Mouse (Mus musculus) MN1 (cell line): Measurements from ENCODE around the gene Nipsnap2.
"Not testable (repeated sequence)": the region's sequence is repeated elsewhere in the genome, so short reads cannot be mapped to it uniquely, and the experiment has no call there.

Experiments used
- DNase-seq: peaks from one replicate; pipeline ENCODE4 v3.0.0-alpha.2; 2016; ENCODE audit warnings: low spot score

Gene Nipsnap2

GRCm38 (mm10) chr5:129761865-129762540 lies 37.1 kb downstream of the Nipsnap2 start:
- no peak for DNase-seq

- DNase-seq: no peak
These were observed 45.8 kb downstream of the Nipsnap2 start for GRCm38 (mm10) chr5:129770443-129771355.

GRCm38 (mm10) chr5:129772433-129772832 lies 47.6 kb downstream of the Nipsnap2 start:
- no peak for DNase-seq

- DNase-seq: not testable (repeated sequence)
These were observed 48.5 kb downstream of the Nipsnap2 start for GRCm38 (mm10) chr5:129773330-129773729.

- no peak for DNase-seq
These were observed 49.8 kb downstream of the Nipsnap2 start for GRCm38 (mm10) chr5:129774661-129775060.

GRCm38 (mm10) chr5:129778348-129778995 lies 53.6 kb downstream of the Nipsnap2 start:
- DNase-seq: no peak

GRCm38 (mm10) chr5:129778996-129779716 lies 54.3 kb downstream of the Nipsnap2 start:
- DNase-seq: peak; percentile 71

GRCm38 (mm10) chr5:129780131-129780530 lies 55.3 kb downstream of the Nipsnap2 start:
- no peak for DNase-seq

GRCm38 (mm10) chr5:129782211-129782610 lies 57.3 kb downstream of the Nipsnap2 start:
- no peak for DNase-seq

GRCm38 (mm10) chr5:129785235-129785870 lies 60.5 kb downstream of the Nipsnap2 start:
- no peak for DNase-seq

GRCm38 (mm10) chr5:129786161-129786560 lies 61.3 kb downstream of the Nipsnap2 start:
- DNase-seq: no peak

- DNase-seq: peak; percentile 99
These were observed 62.2 kb downstream of the Nipsnap2 start, which contains the start of gene Psph for GRCm38 (mm10) chr5:129786818-129787790. Gene Psph, minus strand, starts transcription at chr5:129787449.

- no peak for DNase-seq
These were observed 63.1 kb downstream of the Nipsnap2 start for GRCm38 (mm10) chr5:129787818-129788593.

- not testable (repeated sequence) for DNase-seq
These were observed 65.7 kb downstream of the Nipsnap2 start for GRCm38 (mm10) chr5:129790591-129790990.
